Mouse (Mus musculus) kidney, postnatal 14 days (tissue): ENCODE measurements around the gene 1700012A03Rik.

Experiments used
- DNase-seq: peaks from one replicate; pipeline ENCODE4 v3.0.0; 2022; ENCODE audit warnings: mixed read lengths

The 1700012A03Rik gene

GRCm38 (mm10) chr6:32049951-32050345 lies at the start of gene 1700012A03Rik:
Gene 1700012A03Rik, plus strand, starts transcription at chr6:32050246.
- DNase-seq = no peak

DNA sequence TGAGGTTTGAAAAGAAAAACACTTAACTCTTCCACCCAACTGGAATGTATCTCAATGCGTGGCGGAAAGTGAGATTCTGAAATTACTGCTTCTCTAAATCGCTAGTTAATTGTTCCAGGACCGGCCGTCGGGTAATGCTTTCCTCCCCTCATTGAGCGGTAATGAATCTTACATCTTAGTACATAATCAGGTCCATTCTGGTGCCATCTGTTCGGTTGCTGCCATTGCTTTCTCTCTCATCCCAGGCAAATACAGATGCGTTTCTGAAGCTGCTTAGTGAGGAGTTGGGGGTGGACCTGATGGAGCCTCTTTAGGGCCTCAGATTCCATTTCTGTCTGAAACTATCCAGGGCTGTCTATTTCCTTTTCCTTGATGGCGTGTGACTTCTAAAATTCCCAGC lies 45.8 kb upstream of the 1700012A03Rik start:
- DNase-seq = no peak

GRCm38 (mm10) chr6:32005914-32006313 lies 44.1 kb upstream of the 1700012A03Rik start:
- no peak for DNase-seq

DNA sequence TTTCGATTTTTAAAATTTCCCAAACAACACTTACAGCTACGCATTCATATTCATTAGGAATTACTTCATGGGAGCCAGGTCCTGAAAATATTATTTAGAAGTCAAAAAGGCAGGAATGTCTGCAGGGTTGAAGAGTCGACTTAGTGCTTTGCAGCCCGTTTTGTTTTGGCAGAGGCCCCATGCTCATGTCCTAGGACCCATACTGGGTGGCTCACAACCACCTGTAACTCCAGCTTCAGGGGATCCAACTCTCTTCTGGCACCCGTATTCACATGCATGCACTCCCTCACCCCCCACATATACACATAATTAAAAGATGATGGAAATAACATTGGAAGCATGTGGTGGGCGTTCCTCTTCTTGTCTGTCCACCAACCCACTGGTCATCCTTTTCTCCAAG lies 43.7 kb upstream of the 1700012A03Rik start:
- DNase-seq = no peak

GRCm38 (mm10) chr6:32007336-32007735 lies 42.7 kb upstream of the 1700012A03Rik start:
- no peak for DNase-seq

DNA sequence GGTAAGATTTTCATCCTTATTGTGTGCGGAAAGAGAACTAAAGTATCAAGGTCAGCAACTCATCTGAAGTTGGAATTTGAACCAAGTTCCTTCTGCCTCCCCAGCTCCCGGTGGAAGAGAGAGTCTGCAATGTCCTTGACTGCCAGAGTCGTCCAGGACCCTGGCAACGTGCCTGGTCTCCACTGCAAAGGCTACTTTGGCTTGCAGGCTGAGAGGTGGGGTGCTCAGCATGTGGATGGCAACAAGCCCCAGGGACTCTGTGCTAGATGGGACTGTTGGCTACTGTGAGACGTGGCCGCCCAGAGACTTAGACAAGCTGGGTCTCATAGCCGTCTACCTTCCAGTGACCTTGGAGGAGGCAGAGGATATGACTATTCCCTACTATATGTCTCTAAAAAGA lies 33.2 kb upstream of the 1700012A03Rik start:
- DNase-seq = peak; percentile 27

DNA sequence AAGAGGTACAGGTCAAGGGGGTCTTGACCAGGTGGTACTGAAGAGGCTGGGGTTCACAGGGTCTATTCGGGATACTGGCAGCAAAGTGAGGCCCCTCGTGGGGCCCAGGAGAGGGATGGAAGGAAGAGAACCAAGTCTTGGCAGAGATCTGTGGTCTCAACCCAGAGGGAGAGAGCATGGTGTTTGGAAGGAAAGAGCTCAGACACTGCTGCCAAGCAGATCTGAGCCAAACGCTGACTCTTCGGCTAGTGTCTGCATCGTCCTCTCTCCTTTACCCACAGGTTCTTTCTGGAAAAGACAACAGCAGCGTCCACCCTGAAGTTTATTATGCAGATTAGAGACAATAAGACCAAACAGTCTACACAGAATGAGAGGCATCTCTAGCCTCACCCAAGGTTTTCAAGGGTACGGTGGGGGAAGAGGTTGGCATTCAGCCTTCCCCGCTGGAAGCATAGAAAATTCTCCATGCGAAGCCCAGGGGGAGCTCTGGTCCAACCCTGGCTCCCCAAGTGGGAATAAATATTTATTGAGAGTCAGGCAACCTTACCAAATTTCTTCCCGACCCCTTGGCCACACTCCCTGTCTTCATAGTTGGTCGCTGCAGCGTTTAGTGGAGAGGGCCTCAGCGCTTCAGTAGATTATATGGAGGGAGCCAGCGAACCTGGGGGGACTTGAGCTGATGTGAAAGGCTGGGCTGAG lies 32.5 kb upstream of the 1700012A03Rik start:
- DNase-seq = no peak

DNA sequence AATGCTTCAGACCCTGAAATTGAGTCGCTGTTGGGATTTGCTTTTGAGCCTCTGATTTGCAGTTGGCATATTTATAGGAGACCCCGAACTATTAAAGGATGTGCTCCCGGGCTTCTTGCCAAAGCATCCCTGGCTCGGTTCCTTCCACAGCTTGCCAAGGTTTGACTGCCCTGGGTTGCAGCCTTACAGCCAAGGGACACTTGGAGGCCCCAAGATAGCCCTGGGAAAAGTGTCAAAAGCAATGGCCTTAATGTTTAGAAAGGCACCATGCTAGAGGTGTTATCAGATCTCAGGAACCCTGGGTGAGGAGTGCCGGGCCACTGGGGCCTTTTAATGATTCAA lies 32.0 kb upstream of the 1700012A03Rik start:
- peak; percentile 78 for DNase-seq

DNA sequence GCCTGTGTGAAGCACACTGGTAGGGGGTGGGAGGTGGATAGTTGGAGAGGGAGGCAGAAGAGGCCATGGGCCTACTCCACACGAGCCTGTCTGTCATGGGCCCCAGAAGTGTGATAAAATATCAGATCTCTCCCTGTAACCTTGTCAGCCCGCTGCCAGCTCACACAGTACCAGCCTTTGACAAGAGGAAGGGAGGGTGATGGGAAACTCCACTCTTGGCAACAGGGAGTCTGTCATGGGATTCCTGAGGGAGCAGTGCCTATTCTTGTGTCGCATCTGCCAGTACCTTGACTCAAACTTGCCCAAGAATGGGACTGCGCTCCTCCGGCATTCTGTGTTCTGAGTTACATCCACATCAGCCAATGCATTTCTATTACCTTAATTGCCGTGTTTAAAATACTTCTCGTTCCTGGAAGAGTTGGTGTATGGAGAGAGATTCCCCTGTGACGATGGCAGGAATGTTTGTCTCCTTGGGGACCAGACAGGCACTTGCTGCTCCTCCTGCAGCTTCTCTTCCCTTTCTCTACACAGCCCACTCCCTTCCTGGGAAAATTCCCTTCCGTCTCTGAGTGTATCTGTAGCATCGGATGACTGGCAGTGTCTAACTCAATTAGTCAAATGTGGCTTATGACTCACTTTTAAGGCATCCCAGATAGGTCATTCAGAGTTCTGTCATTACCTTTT lies 28.1 kb upstream of the 1700012A03Rik start:
- DNase-seq = no peak

GRCm38 (mm10) chr6:32022537-32022869 lies 27.5 kb upstream of the 1700012A03Rik start:
- no peak for DNase-seq

DNA sequence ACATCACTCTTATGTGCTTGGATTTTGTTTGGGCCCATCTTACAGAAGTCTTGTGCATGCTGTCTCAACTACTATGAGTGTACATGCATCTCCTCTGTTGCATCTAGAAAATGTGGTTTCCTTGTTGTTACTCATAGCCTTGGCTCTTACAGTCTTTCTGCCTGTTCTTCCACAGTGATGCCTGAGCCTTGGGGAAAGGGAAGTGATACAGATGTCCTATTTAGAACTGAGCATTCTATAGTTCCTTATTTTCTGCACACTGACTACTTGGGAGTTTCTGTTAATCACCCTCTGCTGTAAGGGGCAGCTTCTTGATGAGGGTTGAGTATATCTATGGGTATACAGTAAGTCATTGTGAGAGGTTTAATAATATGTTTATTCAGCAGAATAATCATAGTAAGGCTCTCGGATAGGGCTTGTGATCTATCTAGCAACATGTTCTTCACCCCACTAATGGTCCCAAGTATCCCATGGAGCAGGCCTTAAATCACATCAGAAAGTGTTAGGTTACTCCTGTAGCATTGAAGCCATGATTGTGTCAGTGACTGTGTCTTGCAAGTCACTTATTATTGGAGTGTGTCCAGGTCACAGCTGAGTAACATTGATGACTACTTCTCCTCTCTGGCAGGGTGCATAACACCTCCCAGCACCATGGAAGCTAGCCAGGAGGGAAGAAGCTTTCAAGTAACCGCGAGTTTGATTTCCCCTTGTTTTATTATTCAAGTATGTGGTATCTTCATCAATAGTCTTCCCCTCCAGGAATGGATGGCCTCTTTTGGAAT lies 21.6 kb upstream of the 1700012A03Rik start:
- DNase-seq = no peak

GRCm38 (mm10) chr6:32034226-32034625 lies 15.8 kb upstream of the 1700012A03Rik start:
- DNase-seq = no peak

DNA sequence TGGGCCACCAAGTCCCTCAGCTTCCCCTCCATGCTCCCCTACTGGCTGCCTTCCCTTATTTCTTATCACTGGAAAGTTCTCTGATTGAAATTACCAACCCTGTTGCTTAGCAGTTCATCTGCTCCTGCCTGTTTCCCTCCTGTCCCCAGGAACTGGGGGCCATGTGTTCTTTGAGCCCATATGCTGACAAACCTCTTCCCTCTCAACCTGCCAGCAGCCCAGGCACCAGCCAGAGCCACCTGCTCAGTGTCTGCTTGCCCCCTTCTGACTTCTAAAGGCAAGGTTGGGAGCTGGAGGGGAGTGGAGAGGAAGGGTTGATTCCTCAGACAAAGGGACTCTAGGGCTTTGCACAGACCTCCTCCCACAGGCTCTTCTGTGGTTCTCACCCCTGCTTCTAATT lies 4.7 kb upstream of the 1700012A03Rik start:
- DNase-seq = no peak

GRCm38 (mm10) chr6:32049256-32049950 lies 643 bp upstream of the 1700012A03Rik start:
- no peak for DNase-seq

- DNase-seq = peak; percentile 33
Observed at GRCm38 (mm10) chr6:32052135-32052915, 2.3 kb downstream of the 1700012A03Rik start.

DNA sequence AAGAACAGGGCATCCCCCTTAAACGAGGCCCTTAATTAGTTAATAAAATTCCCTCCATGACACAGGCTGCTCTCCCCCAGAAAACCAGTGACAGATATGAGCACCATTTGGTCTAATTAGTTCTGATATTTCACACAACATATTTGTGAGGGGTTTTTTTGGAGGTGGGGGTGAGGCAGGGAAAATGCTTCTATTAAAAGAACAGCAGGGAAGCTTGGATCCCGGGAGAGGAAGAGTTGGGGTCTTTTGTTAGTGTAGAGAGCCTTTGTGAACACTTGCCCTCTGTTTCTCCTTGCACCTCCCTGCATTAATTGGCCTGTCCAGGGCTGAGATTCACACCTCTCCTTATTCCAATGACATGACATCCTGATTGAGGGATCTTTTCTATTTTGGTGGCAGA lies 6.5 kb downstream of the 1700012A03Rik start:
- DNase-seq = no peak

DNA sequence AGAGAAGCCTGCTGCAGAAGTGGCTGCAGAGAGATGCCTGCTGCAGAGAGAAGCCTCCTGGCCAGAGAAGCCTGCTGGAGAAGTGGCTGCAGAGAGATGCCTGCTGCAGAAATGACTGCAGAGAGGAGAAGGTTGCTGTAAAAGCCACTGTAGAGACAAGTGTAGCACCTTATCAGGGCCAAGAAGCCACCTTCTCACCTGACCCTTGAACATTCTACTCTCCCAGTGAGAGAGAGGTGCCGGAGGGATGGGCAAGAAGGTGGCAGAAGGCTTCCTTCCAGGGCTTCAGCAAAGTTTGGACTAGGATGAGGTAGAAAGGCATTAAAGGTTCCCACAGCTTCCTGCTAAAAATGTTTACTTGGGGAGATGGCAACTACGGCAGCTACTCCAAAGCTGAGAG lies 8.5 kb downstream of the 1700012A03Rik start:
- no peak for DNase-seq

DNA sequence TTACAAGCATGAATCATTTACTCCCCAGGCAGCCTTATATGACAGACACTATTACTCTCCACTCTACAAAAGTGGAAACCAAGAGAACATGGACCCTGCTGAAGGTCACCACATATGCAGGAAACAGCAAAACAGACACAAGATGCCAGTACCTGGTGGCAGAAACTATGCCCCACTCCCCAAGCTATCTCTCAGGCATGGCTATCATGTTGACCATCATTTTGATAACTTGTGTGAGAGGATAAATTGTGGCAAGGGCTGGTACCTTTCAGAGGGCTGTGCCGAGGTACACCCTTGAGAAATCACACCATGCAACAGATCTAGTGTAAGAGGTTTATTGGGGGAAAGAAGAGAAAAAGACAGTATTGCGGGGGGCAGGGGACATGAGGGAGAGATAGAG lies 10.6 kb downstream of the 1700012A03Rik start:
- DNase-seq = no peak

DNA sequence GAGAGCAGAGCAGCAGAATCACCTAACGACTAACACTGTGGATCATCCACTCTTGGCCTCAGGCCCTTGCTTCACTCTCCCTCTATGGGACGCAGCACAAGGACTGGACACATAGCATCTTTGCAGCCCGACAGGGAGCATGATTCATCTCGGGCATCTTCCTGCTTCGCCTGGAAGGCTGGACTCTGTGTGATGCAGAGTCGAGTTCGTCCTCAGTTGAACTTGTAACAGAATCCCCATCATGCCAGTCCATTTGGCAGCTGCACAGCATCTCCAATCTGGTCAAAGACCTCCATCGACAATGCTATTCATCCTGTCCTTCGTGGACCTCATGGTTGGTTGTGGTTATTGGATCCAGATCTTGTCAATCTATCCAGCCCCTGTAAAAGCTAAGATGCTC lies 11.2 kb downstream of the 1700012A03Rik start:
- DNase-seq = no peak

DNA sequence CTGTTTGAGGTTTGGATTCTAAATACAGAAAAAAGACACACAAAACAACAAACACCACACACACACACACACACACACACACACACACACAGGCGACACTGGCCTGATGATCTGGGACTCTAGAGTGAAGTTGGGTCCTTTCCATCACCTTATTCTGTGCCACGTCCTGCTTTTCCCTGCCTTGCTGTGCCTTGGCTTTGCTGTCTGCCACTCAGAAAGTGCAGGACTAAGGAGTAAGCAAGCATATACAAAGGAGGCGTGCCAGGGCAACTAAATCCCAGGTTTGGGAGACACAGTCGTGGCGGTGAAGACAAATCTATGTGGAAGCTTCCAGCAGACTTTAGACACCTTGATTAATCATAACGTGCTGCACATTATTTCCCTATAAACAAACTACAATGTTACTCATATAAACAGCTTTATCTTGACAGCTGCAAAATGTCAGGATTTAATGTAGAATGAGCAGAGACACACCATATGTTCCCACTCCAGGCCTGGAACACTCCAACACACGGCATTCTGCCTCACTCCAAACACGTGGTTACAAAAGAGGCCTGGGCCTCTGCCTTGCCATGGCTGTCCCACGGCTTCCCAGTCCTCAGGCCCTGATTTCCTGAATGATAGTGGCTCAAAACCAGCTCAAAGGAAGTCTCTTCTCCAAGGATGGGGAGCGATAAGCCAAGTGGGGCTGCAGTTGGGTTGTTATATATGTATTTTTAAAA lies 15.9 kb downstream of the 1700012A03Rik start:
- DNase-seq = no peak

DNA sequence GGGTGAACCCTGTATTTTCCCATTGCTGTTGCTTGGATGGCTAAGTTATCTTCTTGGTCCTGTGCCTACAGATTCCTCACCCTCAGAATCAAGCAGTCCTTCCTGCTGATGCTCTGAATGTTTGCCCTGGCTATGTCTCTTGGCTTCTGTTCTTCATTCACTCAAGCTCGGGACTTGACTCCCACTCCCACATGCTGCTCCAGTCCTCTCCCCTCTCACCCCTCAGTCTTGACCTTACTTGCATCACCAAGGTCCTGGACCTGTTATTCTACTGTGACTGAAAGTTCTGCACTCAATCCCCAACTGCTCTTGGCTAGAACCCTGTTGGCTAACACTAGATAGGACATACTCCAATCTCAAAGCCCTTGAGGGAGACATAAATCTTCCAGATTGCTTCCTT lies 22.1 kb downstream of the 1700012A03Rik start:
- DNase-seq = peak; percentile 20

GRCm38 (mm10) chr6:32093312-32093711 lies 43.3 kb downstream of the 1700012A03Rik start:
- DNase-seq = no peak
